Mouse (Mus musculus): ENCODE measurements around the gene Rab21.
A peak's percentile ranks its signal among the peaks of the same experiment; 100 is the strongest.
"Not testable (repeated sequence)": the region's sequence is repeated elsewhere in the genome, so short reads cannot be mapped to it uniquely, and the experiment has no call there.

Gene Rab21

GRCm38 (mm10) chr10:115323295-115323694 lies 7.9 kb upstream of the Rab21 start:
- peak; percentile 79 for DNase-seq

- no peak for DNase-seq
Measured at GRCm38 (mm10) chr10:115321317-115322035, 6.1 kb upstream of the Rab21 start.

- DNase-seq, result not testable (repeated sequence)
Measured at GRCm38 (mm10) chr10:115318388-115318787, 3.0 kb upstream of the Rab21 start.

GRCm38 (mm10) chr10:115316313-115316712 lies 919 bp upstream of the Rab21 start:
- DNase-seq, result no peak

- DNase-seq, result peak; percentile 60 to 66
Measured at GRCm38 (mm10) chr10:115314582-115315452, 577 bp downstream of the Rab21 start.

GRCm38 (mm10) chr10:115314287-115314581 lies 1.2 kb downstream of the Rab21 start:
- DNase-seq, result no peak

- no peak for DNase-seq
Measured at GRCm38 (mm10) chr10:115313641-115314286, 1.6 kb downstream of the Rab21 start.

GRCm38 (mm10) chr10:115312732-115313131 lies 2.7 kb downstream of the Rab21 start:
- no peak for DNase-seq

GRCm38 (mm10) chr10:115312194-115312593 lies 3.2 kb downstream of the Rab21 start:
- no peak for DNase-seq

GRCm38 (mm10) chr10:115311263-115311965 lies 4.0 kb downstream of the Rab21 start:
- peak in 1 of 2 experiments; percentile 14 for DNase-seq

GRCm38 (mm10) chr10:115309191-115309590 lies 6.2 kb downstream of the Rab21 start:
- DNase-seq, result no peak

- DNase-seq, result no peak
Measured at GRCm38 (mm10) chr10:115307331-115307875, 8.0 kb downstream of the Rab21 start.

GRCm38 (mm10) chr10:115298683-115299082 lies 16.7 kb downstream of the Rab21 start:
- no peak for DNase-seq

GRCm38 (mm10) chr10:115297582-115297981 lies 17.8 kb downstream of the Rab21 start:
- no peak for DNase-seq

- no peak for DNase-seq
Measured at GRCm38 (mm10) chr10:115296401-115296935, 18.9 kb downstream of the Rab21 start.

GRCm38 (mm10) chr10:115295162-115295561 lies 20.2 kb downstream of the Rab21 start:
- no peak for DNase-seq

GRCm38 (mm10) chr10:115294715-115295114 lies 20.7 kb downstream of the Rab21 start:
- no peak for DNase-seq

- no peak for DNase-seq
Measured at GRCm38 (mm10) chr10:115293946-115294345, 21.4 kb downstream of the Rab21 start.

GRCm38 (mm10) chr10:115290671-115291070 lies 24.7 kb downstream of the Rab21 start:
- no peak for DNase-seq

GRCm38 (mm10) chr10:115288856-115289255 lies 26.5 kb downstream of the Rab21 start:
- DNase-seq, result no peak

- no peak for DNase-seq
Measured at GRCm38 (mm10) chr10:115284170-115284569, 31.2 kb downstream of the Rab21 start.

GRCm38 (mm10) chr10:115281381-115281780 lies 34.0 kb downstream of the Rab21 start:
- DNase-seq, result no peak
